Mouse (Mus musculus) lung, embryonic 14.5 days (tissue): ENCODE measurements around the gene C5ar1. TPM values are rescaled to one million over a fixed set of nuclear protein-coding genes. Genes with fewer than 3 reads are reported as not detected.

ENCODE experiments used
- ATAC-seq: fragments of 200-750 bp; cut with Nextera tagmentation; 2 replicates; pipeline ENCODE4 v1.8.0; 2017; ENCODE audit warnings: mild to moderate bottlenecking, moderate TSS enrichment, moderate library complexity; ENCODE audit not compliant: insufficient read depth
- DNase-seq: peaks from one replicate; pipeline ENCODE4 v3.0.0-alpha.2; 2015
- H3K27ac ChIP-seq: fragments of 300-500 bp; sonication (generic); 2 replicates; pipeline ENCODE4 v1.5.1; 2014; ENCODE audit warnings: low read depth, mild to moderate bottlenecking, moderate library complexity
- H3K27me3 ChIP-seq: fragments of 300-500 bp; sonication (generic); 2 replicates; pipeline ENCODE4 v1.6.1; 2014; ENCODE audit warnings: low read length, control low read depth; ENCODE audit not compliant: insufficient read depth
- H3K36me3 ChIP-seq: fragments of 300-500 bp; sonication (generic); 2 replicates; pipeline ENCODE4 v1.6.1; 2014; ENCODE audit warnings: control low read depth; ENCODE audit not compliant: insufficient read depth
- H3K4me1 ChIP-seq: fragments of 300-500 bp; sonication (generic); 2 replicates; pipeline ENCODE4 v1.6.1; 2014; ENCODE audit warnings: antibody characterized with exemption, control low read depth; ENCODE audit not compliant: insufficient read depth
- H3K4me2 ChIP-seq: fragments of 300-500 bp; sonication (generic); 2 replicates; pipeline ENCODE4 v1.6.1; 2014; ENCODE audit warnings: mild to moderate bottlenecking
- H3K4me3 ChIP-seq: fragments of 300-500 bp; sonication (generic); 2 replicates; pipeline ENCODE4 v1.5.1; 2014; ENCODE audit warnings: low read depth, low read length
- H3K9ac ChIP-seq: fragments of 300-500 bp; sonication (generic); 2 replicates; pipeline ENCODE4 v1.6.1; 2014
- H3K9me3 ChIP-seq: fragments of 300-500 bp; sonication (generic); 2 replicates; pipeline ENCODE4 v1.6.1; 2016; ENCODE audit warnings: low read depth, low read length, control low read depth
- CTCF ChIP-seq: IDR thresholded peaks from 2 replicates; pipeline ENCODE4 v1.5.1; 2016; ENCODE audit warnings: antibody characterized with exemption, low read depth
- WGBS: fragments of 180-500 bp; shearing (Covaris S2); extraction: QIAGEN DNeasy Blood & Tissue Kit; methylation state at CpG from one replicate; pipeline ENCODE4 v1.1.7; 2014; 5-methylcytosine and 5-hydroxymethylcytosine counted together
- polyA plus RNA-seq: library from polyadenylated mRNA; unstranded; fragments of >200 nt; fragmentation: Nextera tagmentation; extraction: Ambion mirVana; gene quantifications from 2 replicates; pipeline ENCODE4 v1.2.1, GENCODE M21; 2014

Gene C5ar1
- polyA plus RNA-seq, 1 experiment from 2014 or later, result 2.0 TPM

GRCm38 (mm10) chr7:16296766-16297390 lies 37.5 kb upstream of the C5ar1 start:
- H3K4me2 ChIP-seq, result peak overlapping the region; percentile 73
- DNase-seq (peak; percentile 91), ATAC-seq (peak; percentile 11)
- H3K36me3 ChIP-seq, result no peaks in the 10 kb centered on the region
- no peaks in the 10 kb centered on the region for H3K27me3 ChIP-seq
- H3K4me3 ChIP-seq, result peak overlapping the region; percentile 26
- no peaks in the 10 kb centered on the region for H3K4me1 ChIP-seq
- H3K9me3 ChIP-seq, result no peaks in the 10 kb centered on the region
- H3K9ac ChIP-seq, result peak overlapping the region; percentile 21
- peak; percentile 56 for TF ChIP-seq CTCF
- peak overlapping the region; percentile 76; the same call in 1 of the 2 replicates for H3K27ac ChIP-seq
- 1% methylated on average over 22 of the region's 22 CpGs for WGBS

GRCm38 (mm10) chr7:16296146-16296545 lies 36.8 kb upstream of the C5ar1 start:
- Histone ChIP-seq H3K9me3 (no peaks in the 10 kb centered on the region), H3K4me2 (peak overlapping the region; percentile 73), H3K4me3 (no peak overlapping the region), H3K27ac (peak overlapping the region; percentile 76), H3K4me1 (no peaks in the 10 kb centered on the region), H3K9ac (no peak overlapping the region), H3K36me3 (no peaks in the 10 kb centered on the region), H3K27me3 (no peaks in the 10 kb centered on the region)
- no peak for TF ChIP-seq CTCF
- DNase-seq (no peak), ATAC-seq (0 out of 2 replicates have a peak, but pooled peaks have one; percentile 2)
- 21% methylated on average over 2 of the region's 2 CpGs for WGBS

GRCm38 (mm10) chr7:16295321-16295900 lies 36.1 kb upstream of the C5ar1 start:
- 2% methylated on average over 40 of the region's 41 CpGs for WGBS
- Histone ChIP-seq H3K4me1 (no peaks in the 10 kb centered on the region), H3K9me3 (no peaks in the 10 kb centered on the region), H3K27me3 (no peaks in the 10 kb centered on the region), H3K9ac (peak overlapping the region; percentile 38), H3K27ac (peak overlapping the region; percentile 78), H3K36me3 (no peaks in the 10 kb centered on the region), H3K4me2 (peak overlapping the region; percentile 73), H3K4me3 (peak overlapping the region; percentile 38)
- ATAC-seq (peak; percentile 53), DNase-seq (peak; percentile 86)
- no peak for TF ChIP-seq CTCF

GRCm38 (mm10) chr7:16294837-16295236 lies 35.5 kb upstream of the C5ar1 start:
- Histone ChIP-seq H3K4me3 (peak overlapping the region; percentile 38), H3K4me2 (peak overlapping the region; percentile 73), H3K27me3 (no peaks in the 10 kb centered on the region), H3K27ac (peak overlapping the region; percentile 78), H3K9ac (peak overlapping the region; percentile 38), H3K4me1 (no peaks in the 10 kb centered on the region), H3K36me3 (no peaks in the 10 kb centered on the region), H3K9me3 (no peaks in the 10 kb centered on the region)
- ATAC-seq (peak; percentile 82), DNase-seq (peak; percentile 98)
- peak; percentile 99 for TF ChIP-seq CTCF
- under 1% methylated on average over 23 of the region's 23 CpGs for WGBS

- no peak for ATAC-seq
- Histone ChIP-seq H3K27ac (peak overlapping the region; percentile 37; the same call in 1 of the 2 replicates), H3K9ac (peak overlapping the region; percentile 38; the same call in 1 of the 2 replicates)
Observed at GRCm38 (mm10) chr7:16294346-16294745, 35.0 kb upstream of the C5ar1 start.

GRCm38 (mm10) chr7:16287791-16288190 lies 28.5 kb upstream of the C5ar1 start:
- WGBS, result 67% methylated on average over 1 of the region's 1 CpGs
- ATAC-seq, result no peak
- H3K27me3 ChIP-seq, result no peaks in the 10 kb centered on the region
- H3K27ac ChIP-seq, result no peak overlapping the region
- H3K36me3 ChIP-seq, result peaks cover 17% of the 10 kb centered on the region
- no peak for TF ChIP-seq CTCF
- H3K9ac ChIP-seq, result no peak overlapping the region
- no peak overlapping the region for H3K4me2 ChIP-seq
- DNase-seq, result no peak
- no peaks in the 10 kb centered on the region for H3K9me3 ChIP-seq
- H3K4me1 ChIP-seq, result no peaks in the 10 kb centered on the region
- H3K4me3 ChIP-seq, result no peak overlapping the region

More at GRCm38 (mm10) chr7:16294346-16294745, 35.0 kb upstream of the C5ar1 start:
- no peak overlapping the region for H3K4me3 ChIP-seq
- H3K27me3 ChIP-seq, result no peaks in the 10 kb centered on the region
- no peaks in the 10 kb centered on the region for H3K36me3 ChIP-seq
- peak; percentile 82 for DNase-seq
- WGBS, result 28% methylated on average over 4 of the region's 4 CpGs
- no peak; the same call in 1 of the 2 replicates for TF ChIP-seq CTCF
- no peaks in the 10 kb centered on the region for H3K4me1 ChIP-seq
- no peaks in the 10 kb centered on the region for H3K9me3 ChIP-seq
- peak overlapping the region; percentile 73 for H3K4me2 ChIP-seq

GRCm38 (mm10) chr7:16287016-16287415 lies 27.7 kb upstream of the C5ar1 start:
- Histone ChIP-seq H3K4me3 (peak overlapping the region; percentile 57), H3K4me2 (peak overlapping the region; percentile 71), H3K27me3 (no peaks in the 10 kb centered on the region), H3K36me3 (peaks cover 25% of the 10 kb centered on the region), H3K27ac (peak overlapping the region; percentile 93), H3K4me1 (no peaks in the 10 kb centered on the region), H3K9me3 (no peaks in the 10 kb centered on the region), H3K9ac (peak overlapping the region; percentile 64)
- no peak for DNase-seq
- no peak for TF ChIP-seq CTCF
- 67% methylated on average over 2 of the region's 2 CpGs for WGBS
- no peak for ATAC-seq
